Mouse (Mus musculus) fat pad, adult 2 months (tissue): ENCODE results near the gene Gm3055.
"Not testable (repeated sequence)": the region's sequence is repeated elsewhere in the genome, so short reads cannot be mapped to it uniquely, and the experiment has no call there.

Source experiments
- DNase-seq: peaks from one replicate; pipeline ENCODE4 v3.0.0-alpha.2; 2011; ENCODE audit warnings: low read depth, low spot score; ENCODE audit errors: extremely low read depth

The Gm3055 gene

DNA sequence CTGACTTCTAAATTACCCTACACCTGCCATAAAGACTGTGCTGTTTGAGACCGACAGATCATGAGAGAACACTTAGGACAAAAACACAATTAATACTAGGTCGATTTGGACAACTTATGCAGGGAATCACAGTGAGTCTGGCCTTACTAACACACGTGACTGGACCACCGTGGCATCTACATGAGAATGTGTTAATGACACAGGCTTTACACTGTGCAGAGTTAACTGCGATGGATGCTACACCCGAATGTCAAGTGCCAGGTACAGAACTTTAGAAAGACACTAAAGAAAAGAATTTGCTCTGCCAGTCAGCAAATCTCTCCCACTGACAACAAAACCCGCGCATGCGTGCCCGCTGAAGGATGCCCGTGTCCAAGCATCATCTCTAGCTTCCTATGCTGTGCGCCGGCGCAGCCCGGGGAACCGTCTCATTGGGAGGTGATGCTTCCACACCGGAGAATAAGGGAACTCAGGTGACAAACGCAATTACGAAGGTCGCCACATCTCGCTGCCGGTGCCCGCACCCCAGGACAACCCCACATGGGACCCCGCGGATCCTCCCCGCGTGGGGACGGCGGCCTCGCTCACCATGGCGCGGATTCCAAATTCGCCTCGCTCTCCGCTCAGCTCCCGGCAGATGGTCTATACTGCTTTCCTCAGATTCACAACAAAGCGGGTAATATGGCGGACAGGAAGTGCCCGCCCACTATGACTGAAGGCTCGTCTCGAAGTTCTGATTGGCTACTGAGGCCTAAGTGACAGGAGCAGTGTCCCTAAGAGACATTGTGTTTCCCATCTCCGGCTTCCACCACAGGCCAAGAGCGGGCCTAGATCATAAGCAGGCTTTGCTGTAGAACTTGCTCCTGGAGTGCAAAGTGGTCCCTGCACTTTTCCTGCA is at the start of gene Gm3055:
Gene Gm3055, minus strand, starts transcription at position 656 of the 898 bp plus-strand sequence.
- DNase-seq = not testable (repeated sequence)

DNA sequence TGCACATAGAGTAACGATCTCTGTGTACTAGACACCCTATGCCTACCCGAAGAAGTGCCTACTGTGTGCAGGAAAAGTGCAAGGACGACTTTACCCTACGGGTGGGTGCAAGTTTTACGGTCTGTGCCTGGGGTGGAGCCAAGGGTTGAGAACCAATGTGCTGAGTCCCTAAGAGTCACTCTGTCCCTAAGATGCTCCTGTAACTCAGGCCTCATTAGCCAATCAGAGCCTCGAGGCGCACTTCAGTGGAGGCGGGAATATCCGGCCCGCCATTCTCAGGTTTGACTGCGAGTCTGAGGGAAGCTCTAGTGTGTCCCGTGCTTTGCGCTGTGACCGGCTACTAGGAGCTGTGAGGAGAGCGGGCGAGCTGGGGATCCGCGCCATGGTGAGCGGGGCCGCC is 40.9 kb upstream of the Gm3055 start, which contains the start of gene Gm4767:
Gene Gm4767, plus strand, starts transcription at position 288 of the 400 bp plus-strand sequence.
- not testable (repeated sequence) for DNase-seq

DNA sequence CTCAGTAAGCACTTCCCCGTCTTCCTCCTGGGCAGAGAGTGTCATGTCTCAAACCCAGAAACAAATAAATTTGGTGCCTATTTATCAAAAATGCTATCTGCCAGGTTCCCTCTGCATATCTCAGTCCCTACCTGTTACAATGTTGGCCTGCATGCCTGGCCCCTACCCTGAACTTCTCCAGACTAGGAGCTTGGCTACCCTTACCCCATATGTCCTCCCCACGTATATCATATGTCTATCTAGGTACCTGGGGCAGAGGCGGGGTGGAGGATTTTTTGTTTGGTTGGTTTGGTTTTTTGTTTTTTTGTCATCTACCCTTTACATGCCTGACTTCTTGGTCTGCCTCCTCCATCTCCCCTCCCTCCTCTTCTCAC is 430 bp upstream of the Gm3055 start:
- DNase-seq = not testable (repeated sequence)

DNA sequence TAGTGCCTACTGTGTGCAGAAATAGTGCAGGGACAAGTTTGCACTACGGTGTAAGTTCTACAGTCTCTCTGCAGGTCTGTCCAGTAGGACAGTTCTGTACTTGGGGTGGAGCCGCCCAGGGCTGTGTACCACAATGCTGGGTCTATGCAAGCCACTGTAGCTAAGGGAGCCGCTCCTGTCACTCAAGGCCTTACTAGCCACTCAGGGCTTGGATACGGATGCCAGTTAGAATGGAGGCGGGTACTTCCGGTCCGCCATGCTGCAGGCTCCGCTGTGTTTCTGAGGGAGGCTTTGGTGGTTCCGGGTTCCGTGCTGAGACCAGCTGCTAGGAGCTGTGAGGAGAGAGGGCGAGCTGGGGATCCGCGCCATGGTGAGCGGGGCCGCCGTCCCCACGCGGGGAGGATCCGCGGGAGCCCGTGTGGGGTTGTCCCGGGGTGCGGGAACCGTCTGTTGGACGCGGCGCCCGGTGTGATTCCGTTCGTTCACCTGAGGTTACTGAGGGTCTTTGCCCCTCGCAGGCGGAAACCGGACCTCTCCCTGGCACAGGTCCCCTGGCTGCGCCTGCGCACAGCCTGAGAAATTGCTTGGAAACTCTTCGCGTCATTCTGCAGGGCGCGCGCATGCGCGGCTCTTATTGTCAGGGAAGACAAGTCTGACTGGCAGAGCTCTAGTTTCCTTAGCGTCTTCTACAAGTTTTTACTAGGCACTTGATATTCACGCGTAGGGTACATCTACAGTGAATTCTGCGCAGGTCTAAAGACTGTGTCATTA is 66.2 kb downstream of the Gm3055 start, which contains the start of gene Zfp433:
Gene Zfp433, plus strand, starts transcription at position 295 of the 771 bp plus-strand sequence.
- not testable (repeated sequence) for DNase-seq
